Mouse (Mus musculus): ENCODE measurements at regions not wholly inside any gene's neighbourhood (a gene's known extent, or its start where the extent isn't known, plus 50 kb on each side); places are given as distances from the start of the nearest gene placed in this dataset.
"Not testable (repeated sequence)": the region's sequence is repeated elsewhere in the genome, so short reads cannot be mapped to it uniquely, and the experiment has no call there.

GRCm38 (mm10) chr7:60733331-60733994 lies 593.4 kb upstream of the Snrpn start:
- peak; percentile 37 for DNase-seq (ENCODE audit: low spot score)
- not testable (repeated sequence) for H3K27me3 ChIP-seq (replicated peaks; ENCODE audit: low read depth, poor library complexity, severe bottlenecking); H3K9me3 ChIP-seq; H3K27ac ChIP-seq (replicated peaks); H3K4me1 ChIP-seq; H3K36me3 ChIP-seq (replicated peaks)
- H3K4me3 ChIP-seq: peak overlapping the region; percentile 37; the same call in 1 of the 2 replicates
- 52% methylated on average over 20 of the region's 20 CpGs for WGBS

GRCm38 (mm10) chr7:60728108-60728721 lies 588.2 kb upstream of the Snrpn start:
- not testable (repeated sequence) for H3K27me3 ChIP-seq (replicated peaks; ENCODE audit: low read depth, poor library complexity, severe bottlenecking); H3K9me3 ChIP-seq; H3K27ac ChIP-seq (replicated peaks); H3K4me1 ChIP-seq; H3K36me3 ChIP-seq (replicated peaks); H3K4me3 ChIP-seq
- DNase-seq (ENCODE audit: low spot score): peak; percentile 50
- 16% methylated on average over 5 of the region's 5 CpGs for WGBS

All from embryonic facial prominence, embryonic 10.5 days (tissue).